Mouse (Mus musculus) gastrocnemius, postnatal 14 days (tissue): ENCODE measurements at regions not wholly inside any gene's neighbourhood (a gene's known extent, or its start where the extent isn't known, plus 50 kb on each side); places are given as distances from the start of the nearest gene placed in this dataset.

Experiments
- DNase-seq: peaks from one replicate; pipeline ENCODE4 v3.0.0; 2021; ENCODE audit warnings: mixed read lengths
- intact Hi-C: fragments of 180-260 bp; cut with DNase I; formaldehyde crosslinking; loops from one replicate; pipeline ENCODE4 v1.15.1; 2025; ENCODE audit warnings: low total_unique reads

GRCm38 (mm10) chr7:64064460-64065241, 89.0 kb upstream of the Trpm1 start:
- peak; percentile 42 for DNase-seq
- intact Hi-C loops: loop anchor here (5.0 kb wide), 1 partner anchor 212 kb away; no protein-coding TSS in a partner anchor

- intact Hi-C loops: no loop called here
- no peak for DNase-seq
Observed at GRCm38 (mm10) chr7:64061170-64061569, 92.5 kb upstream of the Trpm1 start.

GRCm38 (mm10) chr7:64060582-64060981, 93.1 kb upstream of the Trpm1 start:
- intact Hi-C loops: no loop called here
- no peak for DNase-seq

- intact Hi-C loops: no loop called here
Observed at GRCm38 (mm10) chr7:64060051-64060450, 93.6 kb upstream of the Trpm1 start.

GRCm38 (mm10) chr7:64058282-64058872, 95.3 kb upstream of the Trpm1 start:
- intact Hi-C loops: loop anchor here (10.0 kb wide), 1 partner anchor 114 kb away; no protein-coding TSS in a partner anchor
- no peak for DNase-seq

More at GRCm38 (mm10) chr7:64060051-64060450, 93.6 kb upstream of the Trpm1 start:
- DNase-seq: no peak

GRCm38 (mm10) chr7:64057873-64058272, 95.8 kb upstream of the Trpm1 start:
- intact Hi-C loops: loop anchor here (10.0 kb wide), 1 partner anchor 113 kb away; no protein-coding TSS in a partner anchor
- DNase-seq: no peak

- intact Hi-C loops: loop anchor here (10.0 kb wide), 1 partner anchor 112 kb away; no protein-coding TSS in a partner anchor
- DNase-seq: no peak
Observed at GRCm38 (mm10) chr7:64056498-64056897, 97.1 kb upstream of the Trpm1 start.

GRCm38 (mm10) chr7:64054996-64055395, 98.6 kb upstream of the Trpm1 start:
- intact Hi-C loops: loop anchor here (10.0 kb wide), 1 partner anchor 110 kb away; no protein-coding TSS in a partner anchor
- no peak for DNase-seq

- DNase-seq: no peak
- intact Hi-C loops: loop anchor here (10.0 kb wide), 1 partner anchor 109 kb away; no protein-coding TSS in a partner anchor
Observed at GRCm38 (mm10) chr7:64053766-64054165, 99.9 kb upstream of the Trpm1 start.

GRCm38 (mm10) chr7:64052400-64052799, 101.2 kb upstream of the Trpm1 start:
- intact Hi-C loops: loop anchor here (10.0 kb wide), 1 partner anchor 108 kb away; no protein-coding TSS in a partner anchor
- peak; percentile 74 for DNase-seq

GRCm38 (mm10) chr7:64050826-64051401, 102.7 kb upstream of the Trpm1 start:
- intact Hi-C loops: loop anchor here (10.0 kb wide), 1 partner anchor 106 kb away; no protein-coding TSS in a partner anchor
- no peak for DNase-seq

GRCm38 (mm10) chr7:64050246-64050645, 103.4 kb upstream of the Trpm1 start:
- DNase-seq: peak; percentile 66
- intact Hi-C loops: loop anchor here (10.0 kb wide), 1 partner anchor 105 kb away; no protein-coding TSS in a partner anchor

- intact Hi-C loops: no loop called here
- no peak for DNase-seq
Observed at GRCm38 (mm10) chr7:64049183-64049965, 104.3 kb upstream of the Trpm1 start.

GRCm38 (mm10) chr7:64048452-64049182, 105.0 kb upstream of the Trpm1 start:
- intact Hi-C loops: no loop called here
- DNase-seq: peak; percentile 74

GRCm38 (mm10) chr7:64047831-64048230, 105.8 kb upstream of the Trpm1 start:
- DNase-seq: no peak
- intact Hi-C loops: no loop called here

GRCm38 (mm10) chr7:64045292-64045691, 106.6 kb upstream of the Klf13 start:
- intact Hi-C loops: no loop called here
- no peak for DNase-seq

- intact Hi-C loops: no loop called here
Observed at GRCm38 (mm10) chr7:64042978-64043377, 104.3 kb upstream of the Klf13 start.

GRCm38 (mm10) chr7:64041303-64041702, 102.6 kb upstream of the Klf13 start:
- intact Hi-C loops: no loop called here
- no peak for DNase-seq

More at GRCm38 (mm10) chr7:64042978-64043377, 104.3 kb upstream of the Klf13 start:
- no peak for DNase-seq
